Mouse (Mus musculus) forebrain, embryonic 16.5 days (tissue): ENCODE results near the gene Brf1. TPM values are rescaled to one million over a fixed set of nuclear protein-coding genes. Genes with fewer than 3 reads are reported as not detected.

Source experiments
- ATAC-seq: fragments of 200-750 bp; cut with Nextera tagmentation; 2 replicates; pipeline ENCODE4 v1.8.0; 2017; ENCODE audit warnings: mild to moderate bottlenecking, moderate library complexity
- H3K27ac ChIP-seq: fragments of 300-500 bp; sonication (generic); 2 replicates; pipeline ENCODE4 v1.5.1; 2014; ENCODE audit warnings: low read length, control low read depth
- H3K27me3 ChIP-seq: fragments of 300-500 bp; sonication (generic); replicated peaks from 2 replicates; pipeline ENCODE4 v1.6.1; 2014; ENCODE audit warnings: low read length; ENCODE audit not compliant: control insufficient read depth, insufficient read depth
- H3K36me3 ChIP-seq: fragments of 300-500 bp; sonication (generic); 2 replicates; pipeline ENCODE4 v1.6.1; 2014; ENCODE audit not compliant: control insufficient read depth, insufficient read depth
- H3K4me1 ChIP-seq: fragments of 300-500 bp; sonication (generic); replicated peaks from 2 replicates; pipeline ENCODE4 v1.6.1; 2014; ENCODE audit warnings: low read length; ENCODE audit not compliant: control insufficient read depth, insufficient read depth
- H3K4me2 ChIP-seq: fragments of 300-500 bp; sonication (generic); 2 replicates; pipeline ENCODE4 v1.6.1; 2014; ENCODE audit warnings: mild to moderate bottlenecking, low read length, control low read depth
- H3K4me3 ChIP-seq: fragments of 300-500 bp; sonication (generic); replicated peaks from 2 replicates; pipeline ENCODE4 v1.5.1; 2014; ENCODE audit warnings: mild to moderate bottlenecking, low read length, control low read depth
- H3K9ac ChIP-seq: fragments of 300-500 bp; sonication (generic); replicated peaks from 2 replicates; pipeline ENCODE4 v1.6.1; 2014; ENCODE audit warnings: low read depth, low read length, control low read depth
- H3K9me3 ChIP-seq: fragments of 300-500 bp; sonication (generic); 2 replicates; pipeline ENCODE4 v1.6.1; 2016; ENCODE audit warnings: low read length; ENCODE audit not compliant: control insufficient read depth
- WGBS: fragments of 180-500 bp; shearing (Covaris S2); extraction: QIAGEN DNeasy Blood & Tissue Kit; methylation state at CpG from one replicate; pipeline ENCODE4 v1.1.7; 2014; 5-methylcytosine and 5-hydroxymethylcytosine counted together
- polyA plus RNA-seq: library from polyadenylated mRNA; unstranded; fragments of >200 nt; fragmentation: Nextera tagmentation; extraction: Ambion mirVana; gene quantifications from 2 replicates; pipeline ENCODE4 v1.2.1, GENCODE M21; 2015

The Brf1 gene
- polyA plus RNA-seq, 1 experiment from 2014 or later = 64.6 TPM

DNA sequence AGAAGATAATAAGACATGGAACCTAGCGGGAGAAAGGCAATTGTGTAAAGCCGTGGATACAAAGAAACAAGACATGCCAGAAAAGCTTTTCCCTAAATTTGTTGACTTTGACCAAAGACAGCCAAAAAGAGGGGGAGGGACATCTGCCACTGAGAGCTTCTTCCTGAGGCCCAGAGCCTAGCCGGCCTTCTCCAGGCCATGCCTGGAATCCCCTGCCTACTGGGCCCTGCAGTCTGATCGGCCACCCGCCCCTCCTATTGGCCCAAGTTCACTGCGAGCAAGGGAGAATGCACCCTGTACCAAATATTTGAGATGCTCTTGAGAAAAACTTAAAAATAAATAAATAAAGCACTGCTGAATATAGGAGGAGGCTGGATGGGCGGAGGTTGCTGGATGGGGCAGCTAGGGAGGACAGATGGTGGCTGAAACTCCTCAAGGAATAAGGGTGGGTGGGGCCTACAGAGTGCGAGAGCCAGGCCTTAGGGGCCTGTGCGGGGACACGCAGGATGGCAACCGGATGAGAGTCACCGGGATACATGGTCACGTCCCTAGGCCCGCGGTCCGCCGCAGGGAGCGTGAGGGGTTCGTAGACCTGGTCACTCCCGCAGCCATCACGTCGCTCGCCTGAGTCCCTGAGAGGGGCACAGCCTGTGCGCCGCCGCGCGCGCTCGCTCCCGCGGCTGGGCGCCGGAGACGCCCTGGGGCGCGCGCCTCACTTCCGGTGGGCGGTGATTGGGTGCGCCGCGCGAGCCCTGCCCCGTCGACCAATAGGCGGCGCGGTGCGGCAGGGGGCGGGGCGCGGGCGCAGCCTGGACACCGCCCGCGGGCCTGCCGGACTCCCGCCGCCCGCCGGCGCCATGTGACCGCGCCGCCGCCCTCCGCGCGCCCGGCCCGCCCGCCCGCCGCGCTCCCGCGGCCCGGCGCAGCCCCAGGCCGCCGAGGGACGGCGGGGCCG, 13.4 kb upstream of the Brf1 start, which contains the start of gene Pacs2:
TSS of gene Pacs2 (plus strand) at position 905 of the 955 bp plus-strand sequence.
- H3K27me3 ChIP-seq = no peaks in the 10 kb centered on the region
- ATAC-seq = peak; percentile 91
- peak within 1 kb of the TSS; percentile 90 for H3K4me3 ChIP-seq
- 3% methylated on average over 68 of the region's 85 CpGs for WGBS
- H3K36me3 ChIP-seq = no peaks in the 10 kb centered on the region
- peaks cover 28% of the 10 kb centered on the region for H3K4me1 ChIP-seq
- peak within 1 kb of the TSS; percentile 73 for H3K4me2 ChIP-seq
- peak within 1 kb of the TSS; percentile 93 for H3K27ac ChIP-seq
- H3K9ac ChIP-seq = peak within 1 kb of the TSS; percentile 96
- H3K9me3 ChIP-seq = no peaks in the 10 kb centered on the region

DNA sequence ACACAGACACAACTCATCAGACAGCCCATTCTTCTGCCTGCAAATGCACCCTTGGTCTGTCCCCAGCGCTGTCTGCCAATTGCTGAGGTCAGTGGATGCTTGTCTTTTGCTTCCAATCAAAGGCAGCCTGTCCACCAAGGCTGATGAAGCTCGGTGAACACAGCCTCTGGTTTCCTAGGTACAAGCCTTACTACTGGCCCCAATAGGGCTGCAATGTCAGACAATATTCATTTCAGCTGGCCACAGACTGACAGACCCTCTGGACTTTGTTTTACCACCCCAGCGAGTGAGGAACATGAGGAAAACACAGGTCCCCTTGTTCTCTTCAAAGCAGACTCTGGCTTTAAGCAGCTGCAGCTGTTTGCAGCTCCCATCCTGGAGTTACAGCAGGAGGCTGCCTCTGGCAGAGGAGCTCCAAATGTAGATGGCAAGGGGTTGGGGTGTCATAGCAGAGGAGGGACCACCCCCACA, 12.6 kb upstream of the Brf1 start:
- Histone ChIP-seq H3K27me3 (no peaks in the 10 kb centered on the region), H3K9me3 (no peaks in the 10 kb centered on the region), H3K27ac (peak overlapping the region; percentile 93), H3K4me2 (peak overlapping the region; percentile 73), H3K36me3 (no peaks in the 10 kb centered on the region), H3K4me3 (no peak overlapping the region), H3K4me1 (peaks cover 28% of the 10 kb centered on the region), H3K9ac (peak overlapping the region; percentile 93)
- no peak for ATAC-seq
- 60% methylated on average over 3 of the region's 3 CpGs for WGBS

- ATAC-seq = no peak
- no peak overlapping the region for H3K9ac ChIP-seq
- 87% methylated on average over 5 of the region's 5 CpGs for WGBS
- no peaks in the 10 kb centered on the region for H3K9me3 ChIP-seq
- H3K4me3 ChIP-seq = no peak overlapping the region
- no peaks in the 10 kb centered on the region for H3K27me3 ChIP-seq
- no peaks in the 10 kb centered on the region for H3K36me3 ChIP-seq
- H3K4me1 ChIP-seq = peaks cover 27% of the 10 kb centered on the region
- no peak overlapping the region for H3K4me2 ChIP-seq
- no peak overlapping the region for H3K27ac ChIP-seq
Observed at GRCm38 (mm10) chr12:113012443-113012842, 11.9 kb upstream of the Brf1 start.

GRCm38 (mm10) chr12:113011702-113012360, 11.3 kb upstream of the Brf1 start:
- no peak overlapping the region for H3K4me2 ChIP-seq
- no peak overlapping the region for H3K4me3 ChIP-seq
- no peak overlapping the region for H3K27ac ChIP-seq
- peaks cover 22% of the 10 kb centered on the region for H3K4me1 ChIP-seq
- no peak overlapping the region for H3K9ac ChIP-seq
- H3K27me3 ChIP-seq = no peaks in the 10 kb centered on the region
- no peak for ATAC-seq
- 81% methylated on average over 6 of the region's 6 CpGs for WGBS
- H3K9me3 ChIP-seq = no peaks in the 10 kb centered on the region
- H3K36me3 ChIP-seq = no peaks in the 10 kb centered on the region

- 21% methylated on average over 4 of the region's 4 CpGs for WGBS
- Histone ChIP-seq H3K9me3 (no peaks in the 10 kb centered on the region), H3K36me3 (no peaks in the 10 kb centered on the region), H3K4me3 (no peak overlapping the region), H3K27me3 (no peaks in the 10 kb centered on the region), H3K4me1 (peaks cover 3% of the 10 kb centered on the region), H3K4me2 (no peak overlapping the region), H3K9ac (no peak overlapping the region), H3K27ac (no peak overlapping the region)
- no peak for ATAC-seq
Observed at GRCm38 (mm10) chr12:113004993-113005392, 4.5 kb upstream of the Brf1 start.

GRCm38 (mm10) chr12:113004011-113004410, 3.5 kb upstream of the Brf1 start:
- no peak for ATAC-seq
- Histone ChIP-seq H3K27ac (no peak overlapping the region), H3K27me3 (no peaks in the 10 kb centered on the region), H3K4me1 (peaks cover 7% of the 10 kb centered on the region), H3K36me3 (no peaks in the 10 kb centered on the region), H3K9me3 (no peaks in the 10 kb centered on the region), H3K9ac (no peak overlapping the region), H3K4me2 (no peak overlapping the region), H3K4me3 (no peak overlapping the region)
- 85% methylated on average over 8 of the region's 8 CpGs for WGBS

DNA sequence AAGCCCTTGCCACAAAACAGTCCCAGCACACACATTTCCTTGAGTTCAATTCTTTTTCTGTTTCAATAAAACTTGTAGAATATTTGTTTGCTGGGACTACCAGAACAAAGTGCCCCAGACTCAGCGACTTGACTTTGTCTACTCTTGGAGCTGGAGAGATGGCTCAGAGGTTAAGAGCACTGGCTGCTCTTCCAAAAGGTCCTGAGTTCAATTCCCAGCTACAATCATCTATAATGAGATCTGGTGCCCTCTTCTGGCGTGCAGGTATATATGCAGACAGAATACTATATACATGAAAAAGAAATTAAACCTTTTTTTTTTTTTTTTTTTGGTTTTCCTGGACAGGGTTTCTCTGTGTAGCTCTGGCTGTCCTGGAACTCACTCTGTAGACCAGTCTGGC, 2.2 kb upstream of the Brf1 start:
- Histone ChIP-seq H3K4me3 (no peak overlapping the region), H3K27me3 (no peaks in the 10 kb centered on the region), H3K4me1 (peaks cover 18% of the 10 kb centered on the region), H3K36me3 (no peaks in the 10 kb centered on the region), H3K4me2 (no peak overlapping the region), H3K9me3 (no peaks in the 10 kb centered on the region), H3K27ac (no peak overlapping the region), H3K9ac (no peak overlapping the region)
- no peak for ATAC-seq
- 42% methylated on average over 2 of the region's 2 CpGs for WGBS

- Histone ChIP-seq H3K9me3 (no peaks in the 10 kb centered on the region), H3K9ac (peak overlapping the region; percentile 97), H3K36me3 (no peaks in the 10 kb centered on the region), H3K4me3 (peak overlapping the region; percentile 92), H3K4me1 (peaks cover 18% of the 10 kb centered on the region), H3K27ac (peak overlapping the region; percentile 94), H3K27me3 (no peaks in the 10 kb centered on the region), H3K4me2 (peak overlapping the region; percentile 65)
- ATAC-seq = no peak
- WGBS = 7% methylated on average over 5 of the region's 5 CpGs
Observed at GRCm38 (mm10) chr12:113001133-113001474, 600 bp upstream of the Brf1 start.

GRCm38 (mm10) chr12:112999569-113000293, 773 bp downstream of the Brf1 start:
- Histone ChIP-seq H3K27me3 (no peaks in the 10 kb centered on the region), H3K4me1 (peaks cover 18% of the 10 kb centered on the region), H3K4me2 (peak overlapping the region; percentile 93), H3K9me3 (no peaks in the 10 kb centered on the region), H3K36me3 (no peaks in the 10 kb centered on the region), H3K9ac (peak overlapping the region; percentile 97), H3K4me3 (peak overlapping the region; percentile 92), H3K27ac (peak overlapping the region; percentile 94)
- no peak for ATAC-seq
- under 1% methylated on average over 56 of the region's 56 CpGs for WGBS
